Mouse (Mus musculus): Measurements from ENCODE around the gene Rdh16f2. TPM values are rescaled to one million over a fixed set of nuclear protein-coding genes. Genes with fewer than 3 reads are reported as not detected.

Rdh16f2 gene
- polyA plus RNA-seq, 1 experiment from 2014 or later, result not detected

DNA sequence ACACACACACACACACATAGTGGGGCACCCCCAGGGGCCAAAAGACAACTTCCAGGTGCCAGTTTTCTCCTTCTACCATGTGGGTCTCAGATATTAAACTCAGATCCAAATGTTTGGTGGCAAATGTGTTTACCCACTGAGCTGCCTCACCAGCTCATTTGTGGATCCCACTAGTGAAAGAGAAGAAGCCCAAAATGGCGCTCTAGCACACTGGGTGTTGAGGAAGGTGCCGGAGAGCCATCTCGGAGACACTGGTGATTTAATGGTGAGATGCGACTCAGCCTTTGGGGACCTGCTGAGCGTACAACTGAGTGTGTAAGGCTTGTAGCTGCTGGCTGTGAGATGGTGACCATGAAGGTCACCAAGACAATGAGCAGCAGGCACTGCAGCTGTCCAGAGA is 51.4 kb downstream of the Rdh16f2 start:
- no peaks in the 10 kb centered on the region for H3K36me3 ChIP-seq
- ATAC-seq (ENCODE audit: insufficient number of reproducible peaks, insufficient read depth, low FRiP score, low TSS enrichment, low read depth), result no peak
- no peak overlapping the region for H3K9ac ChIP-seq
- 95% methylated on average over 5 of the region's 5 CpGs for WGBS
- H3K27ac ChIP-seq, result no peak overlapping the region
- H3K4me1 ChIP-seq, result no peaks in the 10 kb centered on the region
- no peak overlapping the region for H3K4me3 ChIP-seq
- H3K9me3 ChIP-seq, result no peaks in the 10 kb centered on the region
- H3K27me3 ChIP-seq, result no peaks in the 10 kb centered on the region
- H3K4me2 ChIP-seq, result no peak overlapping the region

DNA sequence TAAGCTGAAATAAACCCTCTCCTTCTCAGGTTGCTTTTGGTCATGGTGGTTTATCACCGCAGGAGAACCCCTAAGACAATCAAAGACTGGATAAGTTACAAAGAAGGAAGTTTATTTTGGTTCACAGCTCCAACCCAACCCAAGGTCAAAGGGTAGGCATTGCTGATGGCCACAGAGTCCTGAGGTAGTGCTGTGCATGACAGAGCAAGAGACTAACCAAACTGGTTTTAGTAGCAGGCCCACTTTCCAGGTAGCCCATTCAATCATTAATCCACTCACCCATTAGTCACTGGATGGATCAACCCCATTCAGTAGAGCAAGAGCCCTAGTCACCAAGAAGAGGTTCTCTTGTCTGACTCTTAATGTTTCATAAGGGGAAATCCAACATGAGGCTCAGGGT is 56.0 kb downstream of the Rdh16f2 start:
- ATAC-seq (ENCODE audit: insufficient number of reproducible peaks, insufficient read depth, low FRiP score, low TSS enrichment, low read depth), result no peak
- no peaks in the 10 kb centered on the region for H3K36me3 ChIP-seq
- H3K4me3 ChIP-seq, result no peak overlapping the region
- no peaks in the 10 kb centered on the region for H3K9me3 ChIP-seq
- H3K9ac ChIP-seq, result no peak overlapping the region
- 62% methylated on average over 1 of the region's 1 CpGs for WGBS
- H3K4me2 ChIP-seq, result no peak overlapping the region
- H3K4me1 ChIP-seq, result peaks cover 7% of the 10 kb centered on the region; the same call in 1 of the 2 replicates
- no peaks in the 10 kb centered on the region for H3K27me3 ChIP-seq
- H3K27ac ChIP-seq, result no peak overlapping the region

DNA sequence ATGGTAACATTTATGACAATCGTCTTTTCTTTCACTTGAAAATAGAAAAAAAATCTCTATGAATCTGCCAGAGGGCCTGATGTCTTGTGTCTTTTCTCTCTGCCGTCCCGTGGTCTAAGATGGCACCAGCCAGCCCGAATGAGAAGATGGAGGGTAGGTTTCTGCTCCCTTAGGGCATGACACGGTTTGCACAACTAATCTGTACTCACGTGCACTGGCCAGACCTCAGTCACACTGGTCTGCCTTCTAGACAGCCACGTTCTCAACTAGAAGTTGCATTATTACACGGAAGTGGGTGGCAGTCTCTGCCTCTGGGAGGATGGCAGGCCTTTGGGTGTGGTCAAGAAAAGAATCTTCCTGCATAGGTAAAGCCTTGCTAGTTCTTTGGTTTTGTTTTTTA is 56.8 kb downstream of the Rdh16f2 start:
- H3K27ac ChIP-seq, result no peak overlapping the region
- no peak overlapping the region for H3K4me3 ChIP-seq
- H3K4me2 ChIP-seq, result no peak overlapping the region
- H3K9ac ChIP-seq, result no peak overlapping the region
- 78% methylated on average over 8 of the region's 8 CpGs for WGBS
- no peaks in the 10 kb centered on the region for H3K27me3 ChIP-seq
- H3K36me3 ChIP-seq, result no peaks in the 10 kb centered on the region
- H3K4me1 ChIP-seq, result peaks cover 7% of the 10 kb centered on the region; the same call in 1 of the 2 replicates
- ATAC-seq (ENCODE audit: insufficient number of reproducible peaks, insufficient read depth, low FRiP score, low TSS enrichment, low read depth), result no peak
- H3K9me3 ChIP-seq, result no peaks in the 10 kb centered on the region

GRCm38 (mm10) chr10:127924597-127925378 is 58.5 kb downstream of the Rdh16f2 start:
- Histone ChIP-seq H3K9ac (no peak overlapping the region), H3K4me3 (no peak overlapping the region), H3K9me3 (no peaks in the 10 kb centered on the region), H3K27me3 (no peaks in the 10 kb centered on the region), H3K4me2 (no peak overlapping the region), H3K36me3 (no peaks in the 10 kb centered on the region), H3K27ac (peak overlapping the region; percentile 69), H3K4me1 (peaks cover 7% of the 10 kb centered on the region; the same call in 1 of the 2 replicates)
- WGBS, result 40% methylated on average over 7 of the region's 7 CpGs
- no peak for ATAC-seq (ENCODE audit: insufficient number of reproducible peaks, insufficient read depth, low FRiP score, low TSS enrichment, low read depth)

Other genes starting within 250 kb of the Rdh16f2 start
- 139 and 159 TPM in 2 replicates for gene Lrp1, start 245.3 kb upstream of the Rdh16f2 start, polyA plus RNA-seq (2015; fragmentation: Nextera tagmentation; extraction: Ambion mirVana)
- gene Stat6, start 223.5 kb upstream of the Rdh16f2 start, polyA plus RNA-seq (2015; fragmentation: Nextera tagmentation; extraction: Ambion mirVana), result 21.1 and 22.0 TPM in 2 replicates
- gene Nemp1, start 199.6 kb upstream of the Rdh16f2 start, polyA plus RNA-seq (2015; fragmentation: Nextera tagmentation; extraction: Ambion mirVana), result 9.1 and 10.6 TPM in 2 replicates
- gene Nab2, start 197.9 kb upstream of the Rdh16f2 start, polyA plus RNA-seq (2015; fragmentation: Nextera tagmentation; extraction: Ambion mirVana), result 19.5 and 20.3 TPM in 2 replicates
- 0.66 and 2.5 TPM in 2 replicates for gene Myo1a, start 161.3 kb upstream of the Rdh16f2 start, polyA plus RNA-seq (2015; fragmentation: Nextera tagmentation; extraction: Ambion mirVana)
- 0.55 TPM in 1 of 2 replicates, not detected in the other for gene Tac2, start 142.0 kb upstream of the Rdh16f2 start, polyA plus RNA-seq (2015; fragmentation: Nextera tagmentation; extraction: Ambion mirVana)
- 3.7 TPM in 2 replicates for gene Zbtb39, start 126.9 kb upstream of the Rdh16f2 start, polyA plus RNA-seq (2015; fragmentation: Nextera tagmentation; extraction: Ambion mirVana)
- gene Gpr182, start 114.7 kb upstream of the Rdh16f2 start, polyA plus RNA-seq (2015; fragmentation: Nextera tagmentation; extraction: Ambion mirVana), result 0.90 and 1.2 TPM in 2 replicates
- 0.06 TPM in 1 of 2 replicates, not detected in the other for gene Rdh1, start 106.8 kb upstream of the Rdh16f2 start, polyA plus RNA-seq (2015; fragmentation: Nextera tagmentation; extraction: Ambion mirVana)
- not detected in 2 replicates for gene Rdh16f1, start 106.7 kb upstream of the Rdh16f2 start, polyA plus RNA-seq (2015; fragmentation: Nextera tagmentation; extraction: Ambion mirVana)
- gene Rdh9, start 90.1 kb upstream of the Rdh16f2 start, polyA plus RNA-seq (2015; fragmentation: Nextera tagmentation; extraction: Ambion mirVana), result 0.34 and 0.37 TPM in 2 replicates
- gene Rdh16, start 65.3 kb upstream of the Rdh16f2 start, polyA plus RNA-seq (2015; fragmentation: Nextera tagmentation; extraction: Ambion mirVana), result not detected in 2 replicates
- gene Rdh19, start 16.5 kb upstream of the Rdh16f2 start, polyA plus RNA-seq (2015; fragmentation: Nextera tagmentation; extraction: Ambion mirVana), result not detected in 2 replicates
- gene Rdh7, start 22.3 kb downstream of the Rdh16f2 start, polyA plus RNA-seq (2015; fragmentation: Nextera tagmentation; extraction: Ambion mirVana), result 0.21 TPM in 1 of 2 replicates, not detected in the other
- 0.08 and 0.10 TPM in 2 replicates for gene Sdr9c7, start 32.0 kb downstream of the Rdh16f2 start, polyA plus RNA-seq (2015; fragmentation: Nextera tagmentation; extraction: Ambion mirVana)
- gene Hsd17b6, start 141.1 kb downstream of the Rdh16f2 start, polyA plus RNA-seq (2015; fragmentation: Nextera tagmentation; extraction: Ambion mirVana), result not detected in 2 replicates
- gene Prim1, start 148.7 kb downstream of the Rdh16f2 start, polyA plus RNA-seq (2015; fragmentation: Nextera tagmentation; extraction: Ambion mirVana), result 92.1 and 92.2 TPM in 2 replicates
- gene Naca, start 169.1 kb downstream of the Rdh16f2 start, polyA plus RNA-seq (2015; fragmentation: Nextera tagmentation; extraction: Ambion mirVana), result 789 and 900 TPM in 2 replicates
- 537 and 556 TPM in 2 replicates for gene Ptges3, start 192.5 kb downstream of the Rdh16f2 start, polyA plus RNA-seq (2015; fragmentation: Nextera tagmentation; extraction: Ambion mirVana)
- 1,953 and 2,050 TPM in 2 replicates for gene Atp5b, start 216.8 kb downstream of the Rdh16f2 start, polyA plus RNA-seq (2015; fragmentation: Nextera tagmentation; extraction: Ambion mirVana)
- gene Baz2a, start 225.1 kb downstream of the Rdh16f2 start, polyA plus RNA-seq (2015; fragmentation: Nextera tagmentation; extraction: Ambion mirVana), result 10.9 and 11.4 TPM in 2 replicates